Mouse (Mus musculus) adrenal gland, adult (tissue): ENCODE measurements at regions not wholly inside any gene's neighbourhood (a gene's known extent, or its start where the extent isn't known, plus 50 kb on each side); places are given as distances from the start of the nearest gene placed in this dataset.

Source experiments
- DNase-seq, 2 experiments: peaks; one replicate each; pipeline ENCODE4 v3.0.0; 2022 to 2023; ENCODE audit warnings: low spot score in 1 of 2; ENCODE audit not compliant: inconsistent age in 2 of 2

- DNase-seq = no peak
Measured at GRCm38 (mm10) chr5:45137198-45137973, 312.6 kb downstream of the Qdpr start.

- no peak for DNase-seq
Measured at GRCm38 (mm10) chr5:45136696-45137095, 313.3 kb downstream of the Qdpr start.

- no peak for DNase-seq
Measured at GRCm38 (mm10) chr5:45127971-45128370, 322.1 kb downstream of the Qdpr start.

- DNase-seq = no peak
Measured at GRCm38 (mm10) chr5:45121751-45122280, 322.3 kb upstream of the Ldb2 start.

- DNase-seq = no peak
Measured at GRCm38 (mm10) chr5:45119757-45120156, 320.3 kb upstream of the Ldb2 start.

- DNase-seq = no peak
Measured at GRCm38 (mm10) chr5:45111246-45111645, 311.8 kb upstream of the Ldb2 start.

GRCm38 (mm10) chr5:45110797-45111196 lies 311.3 kb upstream of the Ldb2 start:
- DNase-seq = no peak

- no peak for DNase-seq
Measured at GRCm38 (mm10) chr5:45105236-45105816, 305.8 kb upstream of the Ldb2 start.

- no peak for DNase-seq
Measured at GRCm38 (mm10) chr5:45103763-45104428, 304.4 kb upstream of the Ldb2 start.

GRCm38 (mm10) chr5:45102661-45103060 lies 303.2 kb upstream of the Ldb2 start:
- peak; percentile 6 to 35 for DNase-seq

GRCm38 (mm10) chr5:45101777-45102176 lies 302.3 kb upstream of the Ldb2 start:
- DNase-seq = no peak

- DNase-seq = no peak
Measured at GRCm38 (mm10) chr5:45099082-45099481, 299.6 kb upstream of the Ldb2 start.

- DNase-seq = no peak
Measured at GRCm38 (mm10) chr5:45097941-45098340, 298.5 kb upstream of the Ldb2 start.

- DNase-seq = no peak
Measured at GRCm38 (mm10) chr5:45084741-45085140, 285.3 kb upstream of the Ldb2 start.

- no peak for DNase-seq
Measured at GRCm38 (mm10) chr5:45082601-45083000, 283.1 kb upstream of the Ldb2 start.

- DNase-seq = no peak
Measured at GRCm38 (mm10) chr5:45076347-45076890, 276.9 kb upstream of the Ldb2 start.

GRCm38 (mm10) chr5:45075195-45075594 lies 275.7 kb upstream of the Ldb2 start:
- DNase-seq = no peak

GRCm38 (mm10) chr5:45072529-45072928 lies 273.0 kb upstream of the Ldb2 start:
- DNase-seq = no peak

- DNase-seq = no peak
Measured at GRCm38 (mm10) chr5:45065917-45066699, 266.6 kb upstream of the Ldb2 start.

- DNase-seq = no peak
Measured at GRCm38 (mm10) chr5:45062567-45062966, 263.1 kb upstream of the Ldb2 start.
